Mouse (Mus musculus): ENCODE data around the gene Aldh1l2. TPM values are rescaled to one million over a fixed set of nuclear protein-coding genes. Genes with fewer than 3 reads are reported as not detected.
A peak's percentile ranks its signal among the peaks of the same experiment; 100 is the strongest.

The Aldh1l2 gene
- 2.3 and 5.2 TPM in 2 replicates for polyA plus RNA-seq (2016; fragmentation: Nextera tagmentation; extraction: Ambion mirVana)

DNA sequence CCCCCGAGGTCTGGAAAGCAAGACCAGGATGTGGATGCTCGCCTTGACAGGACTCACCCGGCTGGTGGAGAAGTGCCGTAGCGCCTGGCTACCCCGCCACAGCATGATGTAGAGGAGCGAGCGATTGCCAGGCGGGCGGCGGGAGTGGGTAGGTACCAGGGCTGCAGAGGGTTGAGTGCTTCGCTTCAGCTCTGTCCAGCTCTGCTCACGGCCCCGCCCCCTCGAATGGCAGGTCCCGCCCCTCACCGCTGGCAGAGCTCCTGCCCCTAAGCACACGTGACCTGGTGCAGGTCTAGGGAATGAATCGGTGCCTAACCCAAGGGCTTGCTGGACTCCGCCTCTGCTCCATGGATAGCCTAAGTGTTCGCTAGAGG, at the start of gene Aldh1l2:
TSS of gene Aldh1l2 (minus strand) at position 231 of the 374 bp plus-strand sequence.
- Histone ChIP-seq H3K27ac (peak within 1 kb of the TSS; percentile 81), H3K4me1 (replicated peaks) (peaks cover 10% of the 10 kb centered on the region), H3K36me3 (no peaks in the 10 kb centered on the region), H3K9me3 (no peaks in the 10 kb centered on the region), H3K27me3 (ENCODE audit: insufficient read depth, poor library complexity, severe bottlenecking) (peaks cover 27% of the 10 kb centered on the region), H3K4me3 (peak within 1 kb of the TSS; percentile 74)
- WGBS: under 1% methylated on average over 21 of the region's 21 CpGs
- DNase-seq (ENCODE audit: low spot score): peak; percentile 86

DNA sequence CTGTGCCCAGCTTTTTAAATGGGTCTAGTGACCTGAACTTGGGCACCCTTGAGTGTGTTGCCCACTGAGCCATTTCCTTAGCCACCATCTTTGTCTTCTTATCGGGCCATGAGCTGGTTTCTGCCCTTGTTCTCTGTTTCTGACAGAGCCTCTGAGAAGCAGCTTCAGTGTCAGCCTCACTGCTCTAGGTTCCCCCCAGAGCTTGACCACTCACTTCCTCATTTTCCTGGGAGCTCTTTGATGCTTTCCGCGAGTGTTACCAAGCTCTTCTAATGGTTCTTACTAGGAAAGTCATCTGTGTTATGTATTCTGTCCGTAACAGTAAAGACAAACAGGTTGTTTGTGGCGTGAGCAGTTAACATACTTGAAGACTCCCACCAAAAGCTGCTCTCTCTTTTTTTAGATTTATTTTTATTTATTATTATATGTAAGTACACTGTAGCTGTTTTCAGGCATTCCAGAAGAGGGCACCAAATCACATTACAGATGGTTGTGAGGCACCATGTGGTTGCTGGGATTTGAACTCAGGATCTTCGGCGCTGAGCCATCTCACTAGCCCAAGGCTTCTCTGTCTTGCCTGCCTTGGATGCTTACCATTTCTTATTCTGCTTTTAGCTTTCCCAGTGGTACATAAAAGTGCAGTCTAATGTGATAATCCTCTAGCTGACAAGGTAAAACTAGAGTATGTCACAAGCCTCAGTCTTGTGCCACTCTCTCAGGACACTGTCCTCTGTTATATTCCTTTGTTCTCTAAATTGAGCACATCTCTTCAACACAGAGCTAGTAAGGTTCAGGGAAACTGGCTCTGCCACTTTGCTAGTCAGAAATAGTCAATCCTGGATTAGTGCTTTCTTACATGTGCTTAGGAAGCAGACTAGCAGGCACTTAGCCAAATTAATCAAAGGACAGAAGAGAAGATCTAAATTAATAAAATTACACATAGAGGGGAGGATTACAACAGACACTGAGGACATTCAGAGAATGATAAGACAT, 31.8 kb upstream of the Aldh1l2 start:
- 94% methylated on average over 7 of the region's 7 CpGs for WGBS
- H3K36me3 ChIP-seq: peaks cover 99% of the 10 kb centered on the region
- 0 out of 2 replicates have a peak, but pooled peaks cover 4% of the 10 kb centered on the region for H3K4me1 ChIP-seq (replicated peaks)
- DNase-seq (ENCODE audit: low spot score): no peak
- H3K9me3 ChIP-seq: no peaks in the 10 kb centered on the region
- H3K27ac ChIP-seq: no peak overlapping the region
- H3K27me3 ChIP-seq (ENCODE audit: insufficient read depth, poor library complexity, severe bottlenecking): no peaks in the 10 kb centered on the region
- H3K4me3 ChIP-seq: no peak overlapping the region

DNA sequence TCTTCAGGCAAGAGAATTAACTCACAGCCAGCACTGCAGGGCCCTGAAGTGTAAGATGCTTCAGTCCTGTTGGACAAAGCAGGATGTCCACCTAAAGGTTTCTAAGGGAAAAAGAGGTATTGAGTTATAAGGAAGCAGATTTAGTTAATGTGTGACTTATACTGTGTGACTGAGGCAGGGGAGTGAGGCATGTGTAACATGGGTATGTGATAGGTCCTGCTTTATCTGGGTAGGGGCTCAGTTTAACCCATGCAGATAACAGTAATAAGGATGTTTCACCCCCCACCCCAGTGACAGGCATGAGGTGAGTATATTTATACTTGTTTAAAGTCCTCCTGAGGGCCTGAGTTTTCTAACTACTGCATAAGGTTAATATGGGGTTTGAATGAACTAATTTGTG, 29.1 kb upstream of the Aldh1l2 start:
- Histone ChIP-seq H3K4me1 (replicated peaks) (0 out of 2 replicates have a peak, but pooled peaks cover 4% of the 10 kb centered on the region), H3K36me3 (peaks cover 98% of the 10 kb centered on the region), H3K27ac (peak overlapping the region; percentile 41; the same call in 1 of the 2 replicates), H3K4me3 (no peak overlapping the region), H3K27me3 (ENCODE audit: insufficient read depth, poor library complexity, severe bottlenecking) (no peaks in the 10 kb centered on the region), H3K9me3 (no peaks in the 10 kb centered on the region)
- no peak for DNase-seq (ENCODE audit: low spot score)

DNA sequence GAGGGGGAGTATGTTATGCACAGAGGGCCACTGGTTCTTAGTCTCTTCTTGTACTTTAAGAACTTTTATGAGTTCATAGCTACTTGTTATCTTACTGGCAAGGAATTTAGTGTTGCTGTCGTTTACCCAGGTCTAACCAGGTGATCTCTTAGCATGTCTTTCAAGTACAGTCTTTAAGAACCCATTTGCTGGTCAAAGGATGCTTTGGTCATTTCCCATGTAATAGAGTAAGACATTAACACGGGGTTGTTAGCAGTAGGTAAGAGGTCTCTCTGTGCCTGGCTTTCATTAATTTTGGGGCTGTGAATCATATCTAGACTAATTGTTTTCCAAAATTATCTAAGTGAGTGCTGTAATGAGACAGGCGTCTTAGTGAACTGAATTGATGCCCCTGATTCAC, 11.4 kb upstream of the Aldh1l2 start:
- 0 out of 2 replicates have a peak, but pooled peaks cover 6% of the 10 kb centered on the region for H3K27me3 ChIP-seq (ENCODE audit: insufficient read depth, poor library complexity, severe bottlenecking)
- no peak for DNase-seq (ENCODE audit: low spot score)
- H3K4me1 ChIP-seq (replicated peaks): peaks cover 17% of the 10 kb centered on the region
- H3K4me3 ChIP-seq: peak overlapping the region; percentile 86; the same call in 1 of the 2 replicates
- no peak overlapping the region for H3K27ac ChIP-seq
- peaks cover 28% of the 10 kb centered on the region for H3K36me3 ChIP-seq
- H3K9me3 ChIP-seq: no peaks in the 10 kb centered on the region
- 85% methylated on average over 3 of the region's 3 CpGs for WGBS

DNA sequence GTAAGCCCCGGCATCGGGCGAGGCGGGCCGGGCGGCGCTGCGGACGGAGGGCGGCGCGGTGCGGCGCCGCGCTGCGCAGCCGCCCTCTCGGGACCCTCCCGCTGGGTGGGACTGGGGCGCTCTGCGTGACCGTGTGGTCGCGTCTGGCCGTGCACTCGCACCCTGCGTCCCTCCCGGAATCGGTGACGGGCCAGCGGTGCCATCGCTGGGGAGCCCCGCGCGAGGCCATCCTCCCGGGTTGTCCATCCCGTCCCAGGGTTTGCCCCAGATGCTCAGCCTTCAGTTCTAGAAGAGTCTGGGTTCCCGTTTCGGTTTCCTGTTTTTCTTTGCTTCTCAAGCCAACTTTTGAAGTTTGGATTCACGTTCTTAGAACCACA, 10.2 kb upstream of the Aldh1l2 start:
- H3K4me3 ChIP-seq: peak overlapping the region; percentile 86
- H3K27ac ChIP-seq: peak overlapping the region; percentile 95
- H3K4me1 ChIP-seq (replicated peaks): peaks cover 17% of the 10 kb centered on the region
- peaks cover 15% of the 10 kb centered on the region for H3K36me3 ChIP-seq
- 0 out of 2 replicates have a peak, but pooled peaks cover 6% of the 10 kb centered on the region for H3K27me3 ChIP-seq (ENCODE audit: insufficient read depth, poor library complexity, severe bottlenecking)
- WGBS: under 1% methylated on average over 41 of the region's 41 CpGs
- no peaks in the 10 kb centered on the region for H3K9me3 ChIP-seq
- no peak for DNase-seq (ENCODE audit: low spot score)

DNA sequence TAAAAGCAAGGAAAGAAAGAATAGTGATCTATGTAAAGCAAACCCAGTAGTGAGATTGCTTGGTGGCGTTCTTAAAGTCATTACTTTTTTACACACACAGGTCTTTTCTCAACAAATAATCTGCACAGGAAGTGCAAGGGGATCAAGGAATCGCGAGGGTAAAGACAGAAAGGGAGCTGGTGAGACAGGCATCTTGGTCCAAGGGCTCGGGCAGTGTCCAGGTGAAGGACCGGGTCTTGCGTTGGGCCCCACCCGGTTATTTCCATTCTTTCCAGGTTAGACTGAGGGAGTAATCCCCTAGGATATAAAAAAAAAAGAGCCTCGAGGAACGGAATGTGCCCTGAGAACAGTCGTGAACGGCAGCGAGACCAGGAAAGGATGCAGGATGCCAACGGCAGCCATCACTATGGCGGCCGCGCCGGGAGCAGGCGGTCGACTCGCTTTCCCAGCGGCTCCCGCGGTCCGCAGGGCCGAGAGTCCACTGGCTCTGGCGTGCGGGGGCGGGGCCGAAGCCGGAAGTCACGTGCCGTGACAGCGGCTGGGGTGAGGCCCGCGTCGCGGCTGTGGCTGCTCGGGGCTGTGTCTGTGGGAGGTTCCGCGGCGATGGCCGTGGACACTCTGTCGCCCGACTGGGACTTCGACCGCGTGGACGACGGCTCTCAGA, 9.6 kb upstream of the Aldh1l2 start, which contains the start of gene Washc4:
TSS of gene Washc4 (plus strand) at position 314 of the 664 bp plus-strand sequence.
- H3K4me3 ChIP-seq: peak within 1 kb of the TSS; percentile 86
- H3K27me3 ChIP-seq (ENCODE audit: insufficient read depth, poor library complexity, severe bottlenecking): 0 out of 2 replicates have a peak, but pooled peaks cover 6% of the 10 kb centered on the region
- peaks cover 17% of the 10 kb centered on the region for H3K4me1 ChIP-seq (replicated peaks)
- 2% methylated on average over 49 of the region's 49 CpGs for WGBS
- H3K27ac ChIP-seq: peak within 1 kb of the TSS; percentile 95
- peak; percentile 92 for DNase-seq (ENCODE audit: low spot score)
- no peaks in the 10 kb centered on the region for H3K9me3 ChIP-seq
- peaks cover 13% of the 10 kb centered on the region for H3K36me3 ChIP-seq

DNA sequence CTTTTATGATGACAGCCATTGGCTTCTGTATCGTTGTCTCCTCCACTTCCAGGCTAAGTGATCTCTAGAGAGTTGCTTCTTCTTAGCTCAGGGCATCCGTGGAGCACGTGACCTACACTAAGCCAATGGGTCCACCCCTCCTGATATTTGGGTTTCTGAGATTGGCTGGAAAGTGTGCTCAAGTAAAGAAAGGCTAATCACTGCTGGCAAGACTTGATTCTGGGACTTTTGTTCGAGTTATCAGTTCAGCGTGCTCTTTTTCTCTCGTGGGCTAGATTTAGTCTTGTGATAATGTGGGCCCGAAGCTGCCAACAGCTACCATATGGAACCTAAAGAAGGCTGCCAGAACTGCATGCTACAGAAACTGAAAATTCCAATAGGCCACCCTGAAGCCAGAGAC, 8.3 kb upstream of the Aldh1l2 start:
- Histone ChIP-seq H3K4me1 (replicated peaks) (peaks cover 17% of the 10 kb centered on the region), H3K27me3 (ENCODE audit: insufficient read depth, poor library complexity, severe bottlenecking) (0 out of 2 replicates have a peak, but pooled peaks cover 6% of the 10 kb centered on the region), H3K36me3 (no peaks in the 10 kb centered on the region), H3K4me3 (no peak overlapping the region), H3K27ac (no peak overlapping the region), H3K9me3 (no peaks in the 10 kb centered on the region)
- DNase-seq (ENCODE audit: low spot score): no peak
- 83% methylated on average over 7 of the region's 7 CpGs for WGBS

DNA sequence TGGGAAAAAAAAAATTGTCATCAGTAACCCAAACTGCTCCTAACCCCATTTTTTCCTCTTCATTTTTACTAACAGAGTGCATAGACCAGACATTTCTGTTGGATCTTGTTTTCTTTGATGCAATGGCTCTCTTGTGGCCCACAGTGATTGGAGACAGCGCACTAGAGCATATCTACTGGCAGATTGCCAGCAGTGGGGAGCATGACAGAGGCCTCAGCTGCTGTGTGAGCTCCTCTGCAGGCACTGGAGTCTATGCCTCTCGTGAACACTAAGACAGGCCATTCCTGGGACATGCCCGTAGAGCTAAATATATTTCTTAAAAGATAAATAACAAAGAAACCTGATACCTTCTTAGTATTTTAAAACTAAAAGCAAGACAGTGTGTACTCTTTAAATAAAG, 6.2 kb upstream of the Aldh1l2 start:
- no peak for DNase-seq (ENCODE audit: low spot score)
- H3K4me3 ChIP-seq: no peak overlapping the region
- H3K27me3 ChIP-seq (ENCODE audit: insufficient read depth, poor library complexity, severe bottlenecking): 0 out of 2 replicates have a peak, but pooled peaks cover 6% of the 10 kb centered on the region
- H3K27ac ChIP-seq: no peak overlapping the region
- WGBS: 76% methylated on average over 3 of the region's 3 CpGs
- H3K4me1 ChIP-seq (replicated peaks): peaks cover 11% of the 10 kb centered on the region
- no peaks in the 10 kb centered on the region for H3K9me3 ChIP-seq
- no peaks in the 10 kb centered on the region for H3K36me3 ChIP-seq

DNA sequence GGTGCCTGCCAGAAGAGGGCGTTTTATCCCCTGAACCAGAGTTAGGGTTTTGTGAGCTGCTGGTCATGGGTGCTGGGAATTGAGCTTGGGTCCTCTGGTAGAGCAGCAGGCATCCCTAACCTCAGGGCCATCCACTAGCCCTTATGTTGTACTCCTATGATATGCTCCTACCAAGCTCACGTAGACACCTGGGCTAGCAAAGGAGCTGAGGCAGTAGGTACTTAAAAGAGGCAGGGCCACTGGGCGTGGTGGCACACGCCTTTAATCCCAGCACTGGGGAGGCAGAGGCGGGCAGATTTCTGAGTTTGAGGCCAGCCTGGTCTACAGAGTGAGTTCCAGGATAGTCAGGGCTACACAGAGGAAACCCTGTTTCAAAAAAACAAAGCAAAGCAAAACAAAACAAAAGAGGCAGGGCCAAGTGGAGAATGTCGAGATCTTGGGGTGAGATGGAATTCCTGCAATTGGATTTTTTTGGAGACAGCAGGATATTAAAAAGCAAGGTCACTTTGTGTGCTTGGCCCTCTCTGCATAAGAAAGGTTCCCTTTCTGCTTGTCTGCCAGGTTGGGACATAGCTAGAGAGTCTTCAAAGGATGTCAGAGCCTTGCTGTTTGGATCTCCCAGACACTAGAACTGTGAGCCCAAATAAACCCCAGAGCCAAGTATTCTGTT, 5.5 kb upstream of the Aldh1l2 start:
- no peak overlapping the region for H3K4me3 ChIP-seq
- DNase-seq (ENCODE audit: low spot score): no peak
- no peaks in the 10 kb centered on the region for H3K9me3 ChIP-seq
- H3K27ac ChIP-seq: no peak overlapping the region
- WGBS: 77% methylated on average over 6 of the region's 6 CpGs
- peaks cover 5% of the 10 kb centered on the region; the same call in 1 of the 2 replicates for H3K4me1 ChIP-seq (replicated peaks)
- peaks cover 9% of the 10 kb centered on the region; the same call in 1 of the 2 replicates for H3K27me3 ChIP-seq (ENCODE audit: insufficient read depth, poor library complexity, severe bottlenecking)
- H3K36me3 ChIP-seq: no peaks in the 10 kb centered on the region

DNA sequence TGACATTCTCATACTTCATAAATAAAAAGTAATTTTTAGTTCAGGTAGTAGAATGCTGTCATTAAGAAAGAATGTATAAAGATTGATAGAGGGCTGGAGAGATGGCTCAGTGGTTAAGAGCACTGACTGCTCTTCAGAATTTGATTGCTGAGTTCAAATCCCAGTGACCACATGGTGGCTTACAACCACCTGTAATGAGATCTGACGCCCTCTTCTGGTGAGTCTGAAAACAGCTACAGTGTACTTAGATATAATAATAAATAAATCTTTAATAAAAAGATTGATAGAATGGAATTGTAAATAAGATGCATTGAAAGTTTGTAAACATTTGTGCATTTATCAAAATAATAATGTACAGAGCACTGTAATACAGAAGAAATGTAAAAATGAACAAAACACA, 2.5 kb upstream of the Aldh1l2 start:
- Histone ChIP-seq H3K4me1 (replicated peaks) (peaks cover 10% of the 10 kb centered on the region), H3K36me3 (no peaks in the 10 kb centered on the region), H3K27ac (no peak overlapping the region), H3K27me3 (ENCODE audit: insufficient read depth, poor library complexity, severe bottlenecking) (peaks cover 24% of the 10 kb centered on the region), H3K9me3 (no peaks in the 10 kb centered on the region), H3K4me3 (no peak overlapping the region)
- no peak for DNase-seq (ENCODE audit: low spot score)
- WGBS: 7% methylated on average over 1 of the region's 1 CpGs

DNA sequence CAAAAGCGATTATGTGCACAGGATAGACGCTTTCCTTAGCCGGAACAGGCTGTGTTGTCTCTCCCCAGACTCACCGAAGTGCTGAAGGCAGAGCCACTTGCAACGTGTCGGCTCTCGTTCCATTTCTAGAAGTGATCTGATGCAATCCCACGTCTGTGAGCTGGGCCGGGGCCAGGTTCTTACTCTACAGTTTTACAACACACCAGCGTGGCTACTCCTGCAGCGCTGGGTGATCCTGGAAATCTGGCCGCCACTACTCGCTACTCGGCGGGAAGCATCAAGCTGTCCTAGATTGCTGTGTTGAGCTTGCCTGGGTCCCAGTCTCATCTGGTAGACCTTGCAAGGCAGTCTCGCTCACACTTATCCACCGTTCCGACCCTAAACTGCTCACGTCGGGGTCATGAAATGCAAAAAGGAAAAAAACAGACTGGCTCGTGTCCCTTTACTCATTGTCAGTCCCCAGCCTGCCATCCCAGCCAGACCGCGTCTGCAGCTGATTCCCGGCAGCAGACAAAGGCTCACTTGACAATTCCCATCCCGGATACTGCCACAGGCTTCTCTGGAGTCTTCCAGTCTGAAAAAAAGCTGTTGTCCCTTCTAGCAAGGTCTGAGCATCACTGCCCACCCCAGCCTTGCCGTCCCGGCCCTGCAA, 556 bp downstream of the Aldh1l2 start:
- 7% methylated on average over 27 of the region's 27 CpGs for WGBS
- peaks cover 10% of the 10 kb centered on the region for H3K4me1 ChIP-seq (replicated peaks)
- no peaks in the 10 kb centered on the region for H3K9me3 ChIP-seq
- peaks cover 27% of the 10 kb centered on the region for H3K27me3 ChIP-seq (ENCODE audit: insufficient read depth, poor library complexity, severe bottlenecking)
- H3K4me3 ChIP-seq: peak overlapping the region; percentile 74
- peak overlapping the region; percentile 81 for H3K27ac ChIP-seq
- H3K36me3 ChIP-seq: no peaks in the 10 kb centered on the region
- no peak for DNase-seq (ENCODE audit: low spot score)

DNA sequence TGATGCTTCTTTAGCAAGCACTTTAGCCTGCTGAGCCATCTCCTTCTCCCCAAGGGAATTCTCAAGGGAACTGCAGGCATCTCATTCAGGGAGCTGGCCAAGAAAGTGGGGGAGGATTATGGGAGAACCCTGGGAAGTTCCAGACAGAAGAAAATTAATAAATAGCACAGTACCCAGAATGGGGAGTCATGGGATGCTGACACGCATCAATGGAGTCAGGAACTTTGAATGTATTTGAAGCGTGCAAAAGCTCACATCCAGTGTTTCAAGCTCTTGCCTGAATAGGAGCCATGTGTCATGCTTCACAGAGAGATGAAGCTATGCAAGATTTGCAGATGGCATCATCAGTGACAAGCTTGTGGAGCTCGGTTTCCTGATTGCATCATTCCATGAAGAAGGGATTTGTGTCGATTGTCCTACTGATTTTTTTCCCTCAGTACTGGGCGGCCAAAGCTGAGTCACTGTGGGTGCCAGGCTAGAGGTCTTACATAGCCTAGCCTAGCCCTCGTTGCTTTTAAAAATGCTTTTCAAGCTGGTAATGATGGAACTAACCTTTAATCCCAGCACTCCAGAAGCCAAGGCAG, 3.5 kb downstream of the Aldh1l2 start:
- Histone ChIP-seq H3K9me3 (no peaks in the 10 kb centered on the region), H3K27me3 (ENCODE audit: insufficient read depth, poor library complexity, severe bottlenecking) (peaks cover 27% of the 10 kb centered on the region), H3K4me3 (no peak overlapping the region), H3K36me3 (no peaks in the 10 kb centered on the region), H3K27ac (no peak overlapping the region), H3K4me1 (replicated peaks) (peaks cover 10% of the 10 kb centered on the region)
- WGBS: 90% methylated on average over 6 of the region's 6 CpGs
- no peak for DNase-seq (ENCODE audit: low spot score)

Data from hindbrain, embryonic 10.5 days (tissue).